Mouse (Mus musculus) neural tube, embryonic 14.5 days (tissue): ENCODE measurements around the gene Atf2. TPM values are rescaled to one million over a fixed set of nuclear protein-coding genes. Genes with fewer than 3 reads are reported as not detected.

Experiments used
- ATAC-seq: fragments of 200-750 bp; cut with Nextera tagmentation; 2 replicates; pipeline ENCODE4 v1.8.0; 2017; ENCODE audit warnings: low read depth, mild to moderate bottlenecking, moderate TSS enrichment, moderate library complexity
- H3K27ac ChIP-seq: fragments of 300-500 bp; sonication (generic); 2 replicates; pipeline ENCODE4 v1.5.1; 2014; ENCODE audit warnings: low read depth, mild to moderate bottlenecking, control low read depth, low read length, moderate library complexity, mixed read lengths
- H3K27me3 ChIP-seq: fragments of 300-500 bp; sonication (generic); 2 replicates; pipeline ENCODE4 v1.6.1; 2014; ENCODE audit warnings: low read length; ENCODE audit not compliant: control insufficient read depth, insufficient read depth
- H3K36me3 ChIP-seq: fragments of 300-500 bp; sonication (generic); 2 replicates; pipeline ENCODE4 v1.6.1; 2014; ENCODE audit warnings: low read length, mixed read lengths; ENCODE audit not compliant: control insufficient read depth, insufficient read depth
- H3K4me1 ChIP-seq: fragments of 300-500 bp; sonication (generic); 2 replicates; pipeline ENCODE4 v1.6.1; 2014; ENCODE audit warnings: low read length; ENCODE audit not compliant: control insufficient read depth, insufficient read depth
- H3K4me2 ChIP-seq: fragments of 300-500 bp; sonication (generic); 2 replicates; pipeline ENCODE4 v1.6.1; 2014; ENCODE audit warnings: mild to moderate bottlenecking, low read depth, low read length, control low read depth
- H3K4me3 ChIP-seq: fragments of 300-500 bp; sonication (generic); 2 replicates; pipeline ENCODE4 v1.5.1; 2014; ENCODE audit warnings: low read depth, low read length, control low read depth, mixed read lengths
- H3K9ac ChIP-seq: fragments of 300-500 bp; sonication (generic); replicated peaks from 2 replicates; pipeline ENCODE4 v1.6.1; 2014; ENCODE audit warnings: low read depth, mild to moderate bottlenecking, control low read depth, low read length, mixed read lengths
- H3K9me3 ChIP-seq: fragments of 300-500 bp; sonication (generic); 2 replicates; pipeline ENCODE4 v1.6.1; 2016; ENCODE audit warnings: low read length; ENCODE audit not compliant: control insufficient read depth
- WGBS: fragments of 180-500 bp; shearing (Covaris S2); extraction: QIAGEN DNeasy Blood & Tissue Kit; methylation state at CpG from one replicate; pipeline ENCODE4 v1.1.7; 2014; 5-methylcytosine and 5-hydroxymethylcytosine counted together
- polyA plus RNA-seq: library from polyadenylated mRNA; unstranded; fragments of >200 nt; fragmentation: Nextera tagmentation; extraction: Ambion mirVana; gene quantifications from 2 replicates; pipeline ENCODE4 v1.2.1, GENCODE M21; 2014

Atf2 gene
- polyA plus RNA-seq, 1 experiment from 2014 or later, result 117 TPM

DNA sequence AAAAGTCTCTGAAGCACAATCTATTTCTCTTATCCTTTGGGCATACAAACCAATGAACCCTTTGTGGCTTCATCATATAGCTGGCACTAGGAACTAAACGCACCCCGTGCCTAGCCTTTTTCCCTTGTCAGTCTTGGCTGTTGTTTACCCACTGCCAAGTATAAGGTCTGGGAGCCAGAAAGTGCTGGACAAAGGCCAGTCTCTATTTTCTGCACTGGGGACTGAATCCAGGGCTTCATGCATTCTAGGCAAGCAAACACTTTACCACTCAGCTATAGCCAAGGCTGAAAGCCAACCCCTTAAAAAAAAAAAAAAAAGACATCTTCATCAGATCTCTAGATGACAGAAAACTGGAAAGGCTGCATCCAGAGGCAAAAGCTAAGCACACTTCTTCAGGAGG is 102.1 kb downstream of the Atf2 start:
- no peak overlapping the region for H3K4me2 ChIP-seq

DNA sequence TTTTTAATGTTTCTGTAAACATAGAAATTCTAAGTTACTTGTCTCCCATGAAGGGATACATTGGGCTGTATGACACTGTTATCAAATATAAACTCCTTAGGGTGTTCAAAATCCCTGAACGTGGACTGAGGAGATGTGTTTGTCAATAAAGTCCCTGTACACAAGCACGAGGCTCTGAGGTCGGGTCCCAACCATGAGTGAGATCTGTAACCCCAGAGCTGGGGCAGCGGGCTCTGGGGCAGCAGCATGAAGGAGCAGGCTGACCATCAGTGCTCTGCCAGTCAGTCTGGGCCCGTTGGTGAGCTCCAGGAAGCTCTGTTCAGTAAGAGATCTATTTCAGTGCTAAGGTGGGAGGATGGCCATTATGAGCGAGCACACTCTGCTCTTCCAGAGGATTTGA is 104.0 kb downstream of the Atf2 start:
- Histone ChIP-seq H3K4me3 (no peak overlapping the region), H3K27ac (no peak overlapping the region), H3K4me2 (no peak overlapping the region), H3K27me3 (no peaks in the 10 kb centered on the region), H3K9me3 (no peaks in the 10 kb centered on the region), H3K9ac (no peak overlapping the region), H3K4me1 (no peaks in the 10 kb centered on the region), H3K36me3 (no peaks in the 10 kb centered on the region)
- 83% methylated on average over 6 of the region's 6 CpGs for WGBS
- ATAC-seq, result no peak

More for the DNA sequence above, 102.1 kb downstream of the Atf2 start:
- Histone ChIP-seq H3K9me3 (no peaks in the 10 kb centered on the region), H3K4me1 (no peaks in the 10 kb centered on the region), H3K27ac (no peak overlapping the region), H3K27me3 (no peaks in the 10 kb centered on the region), H3K4me3 (no peak overlapping the region), H3K36me3 (no peaks in the 10 kb centered on the region), H3K9ac (no peak overlapping the region)
- ATAC-seq, result no peak
- WGBS, result 81% methylated on average over 2 of the region's 2 CpGs

DNA sequence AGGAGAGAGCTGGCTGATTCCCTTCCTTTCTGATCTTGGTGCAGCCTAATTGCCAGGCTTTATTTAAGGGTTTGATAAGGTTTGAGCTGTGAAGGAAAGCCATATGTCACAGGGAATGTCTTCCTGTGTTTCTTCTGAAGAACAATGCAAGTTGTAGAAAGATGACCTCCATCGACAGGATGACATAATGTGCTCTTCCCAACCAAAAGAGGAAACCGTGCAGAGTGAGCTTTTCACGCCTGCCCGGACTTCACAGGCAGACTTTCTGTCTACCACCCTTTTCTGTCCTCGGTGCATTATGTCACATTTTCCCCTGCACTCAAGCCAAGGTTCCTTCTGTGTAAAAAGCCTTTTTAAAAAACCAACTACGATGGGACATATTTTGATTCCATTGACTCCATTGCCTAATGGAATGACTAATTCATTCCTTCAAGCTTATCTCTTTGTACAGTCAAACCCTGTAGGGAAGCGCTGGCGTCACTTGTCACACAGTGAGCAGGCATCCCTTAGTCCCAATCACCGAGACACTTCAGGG is 110.0 kb downstream of the Atf2 start:
- Histone ChIP-seq H3K9me3 (no peaks in the 10 kb centered on the region), H3K36me3 (no peaks in the 10 kb centered on the region), H3K27ac (no peak overlapping the region), H3K4me3 (no peak overlapping the region), H3K27me3 (no peaks in the 10 kb centered on the region), H3K9ac (no peak overlapping the region), H3K4me2 (no peak overlapping the region), H3K4me1 (0 out of 2 replicates have a peak, but pooled peaks cover 4% of the 10 kb centered on the region)
- no peak for ATAC-seq
- 54% methylated on average over 9 of the region's 9 CpGs for WGBS

DNA sequence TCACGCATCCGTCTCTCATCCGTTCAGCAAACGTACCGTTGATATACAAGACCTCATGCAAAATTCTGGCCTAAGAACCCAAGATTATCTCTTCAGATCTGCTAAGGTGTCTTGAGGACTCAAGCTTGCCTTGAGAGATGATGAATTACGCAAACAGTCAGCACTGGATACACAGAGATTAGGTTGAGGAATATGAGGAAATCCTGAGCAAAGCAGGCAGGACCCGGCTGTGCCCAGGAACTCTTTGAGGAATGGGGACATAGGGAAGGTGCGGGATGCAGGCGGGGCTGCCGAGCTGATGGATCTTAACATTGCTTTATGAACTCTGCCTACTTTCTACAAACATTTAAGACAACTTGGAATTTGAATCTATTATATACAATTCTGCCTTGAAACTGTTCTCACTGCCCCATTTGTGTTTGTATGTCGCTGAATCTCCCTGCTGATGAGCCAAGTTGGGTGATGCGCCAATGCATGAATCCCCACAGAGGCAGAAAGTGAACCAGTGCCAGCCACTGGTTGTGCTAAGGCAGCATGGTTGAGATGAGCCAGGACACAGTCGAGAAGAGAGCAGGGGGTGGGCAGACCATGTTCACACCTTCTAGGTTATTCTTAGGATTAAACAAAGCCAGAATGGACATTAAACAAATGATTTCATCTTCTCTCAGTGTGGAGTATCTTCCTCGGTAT is 112.0 kb downstream of the Atf2 start:
- Histone ChIP-seq H3K36me3 (no peaks in the 10 kb centered on the region), H3K4me3 (no peak overlapping the region), H3K9me3 (no peaks in the 10 kb centered on the region), H3K4me1 (peaks cover 8% of the 10 kb centered on the region), H3K9ac (no peak overlapping the region), H3K27ac (no peak overlapping the region), H3K27me3 (no peaks in the 10 kb centered on the region), H3K4me2 (no peak overlapping the region)
- 79% methylated on average over 14 of the region's 14 CpGs for WGBS
- ATAC-seq, result no peak

DNA sequence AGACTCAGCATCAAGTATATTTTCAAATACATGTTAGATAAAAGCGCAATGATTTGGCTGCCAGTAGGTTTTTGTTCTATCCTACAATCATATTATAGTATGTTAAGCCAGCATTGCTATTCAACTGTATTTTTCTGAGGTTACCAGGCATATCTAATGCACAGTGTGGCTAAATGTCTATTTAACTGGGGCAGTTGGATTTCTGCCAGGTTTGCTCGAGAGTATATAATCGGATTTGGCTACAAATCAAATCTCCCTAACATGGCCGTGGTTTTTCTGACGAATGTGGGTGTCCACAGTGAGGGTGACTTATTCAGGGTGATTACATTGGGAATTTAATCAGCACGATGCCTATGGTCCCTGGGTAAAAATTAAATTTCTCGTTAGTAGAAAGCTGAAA is 112.6 kb downstream of the Atf2 start:
- Histone ChIP-seq H3K4me1 (peaks cover 8% of the 10 kb centered on the region), H3K9ac (no peak overlapping the region), H3K27ac (no peak overlapping the region), H3K36me3 (no peaks in the 10 kb centered on the region), H3K4me2 (no peak overlapping the region), H3K27me3 (no peaks in the 10 kb centered on the region), H3K4me3 (no peak overlapping the region), H3K9me3 (no peaks in the 10 kb centered on the region)
- ATAC-seq, result no peak
- 34% methylated on average over 7 of the region's 7 CpGs for WGBS

DNA sequence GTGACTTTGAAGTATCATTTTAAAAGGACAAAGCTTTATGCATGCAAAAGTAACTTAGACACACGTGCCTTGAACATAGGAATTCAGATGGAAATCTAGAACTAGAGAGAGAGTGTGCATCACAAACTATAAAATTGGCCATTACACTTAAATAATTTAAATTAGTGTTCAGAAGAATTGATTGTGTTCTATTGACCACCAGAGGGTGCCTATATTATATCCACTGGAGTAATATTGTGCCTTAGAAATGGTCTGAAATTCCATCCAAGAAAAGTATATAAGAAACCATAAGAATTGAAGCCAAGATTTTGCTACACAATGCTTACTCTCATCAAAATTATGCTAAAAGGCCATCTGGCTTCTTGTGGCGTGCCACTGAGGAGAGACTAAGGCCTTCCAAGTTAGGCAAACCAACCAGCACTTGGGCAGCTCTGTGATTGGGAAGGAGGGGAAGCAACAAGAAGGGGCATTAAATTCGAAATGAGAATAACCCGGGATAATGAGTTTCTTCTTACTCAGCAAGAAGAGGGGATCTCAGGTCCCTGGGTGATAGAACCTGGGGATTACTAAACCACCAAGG is 113.3 kb downstream of the Atf2 start:
- no peak overlapping the region for H3K4me3 ChIP-seq
- no peak for ATAC-seq

DNA sequence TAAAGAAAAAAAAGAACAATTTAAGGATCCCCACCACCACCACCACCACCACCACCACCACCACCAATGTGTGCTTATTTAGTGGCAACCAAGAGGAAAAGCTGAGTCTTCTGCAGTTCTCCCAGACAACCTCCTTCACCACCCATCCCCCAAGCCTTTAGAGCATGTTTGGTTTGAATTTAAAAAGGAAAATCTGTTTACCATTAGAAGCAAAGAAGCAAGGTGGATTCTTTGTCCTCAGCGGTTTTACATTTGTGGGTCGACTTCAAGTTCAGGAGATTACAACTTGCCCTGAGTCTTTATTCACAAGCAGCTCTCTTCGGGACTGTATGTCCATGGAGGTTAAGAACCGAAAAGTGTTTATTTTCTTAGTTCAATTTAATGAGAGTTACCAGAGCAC is 115.5 kb downstream of the Atf2 start:
- no peaks in the 10 kb centered on the region for H3K9me3 ChIP-seq
- H3K4me3 ChIP-seq, result no peak overlapping the region
- 40% methylated on average over 4 of the region's 4 CpGs for WGBS
- peak overlapping the region; percentile 39; the same call in 1 of the 2 replicates for H3K27ac ChIP-seq
- no peak overlapping the region for H3K9ac ChIP-seq
- ATAC-seq, result no peak
- peaks cover 16% of the 10 kb centered on the region for H3K4me1 ChIP-seq
- H3K4me2 ChIP-seq, result peak overlapping the region; percentile 61
- H3K36me3 ChIP-seq, result no peaks in the 10 kb centered on the region
- no peaks in the 10 kb centered on the region for H3K27me3 ChIP-seq

More for the DNA sequence above, 113.3 kb downstream of the Atf2 start:
- no peak overlapping the region for H3K27ac ChIP-seq
- no peaks in the 10 kb centered on the region for H3K9me3 ChIP-seq
- no peak overlapping the region for H3K4me2 ChIP-seq
- no peak overlapping the region for H3K9ac ChIP-seq
- 66% methylated on average over 4 of the region's 4 CpGs for WGBS
- H3K36me3 ChIP-seq, result no peaks in the 10 kb centered on the region
- H3K4me1 ChIP-seq, result peaks cover 8% of the 10 kb centered on the region
- H3K27me3 ChIP-seq, result no peaks in the 10 kb centered on the region

DNA sequence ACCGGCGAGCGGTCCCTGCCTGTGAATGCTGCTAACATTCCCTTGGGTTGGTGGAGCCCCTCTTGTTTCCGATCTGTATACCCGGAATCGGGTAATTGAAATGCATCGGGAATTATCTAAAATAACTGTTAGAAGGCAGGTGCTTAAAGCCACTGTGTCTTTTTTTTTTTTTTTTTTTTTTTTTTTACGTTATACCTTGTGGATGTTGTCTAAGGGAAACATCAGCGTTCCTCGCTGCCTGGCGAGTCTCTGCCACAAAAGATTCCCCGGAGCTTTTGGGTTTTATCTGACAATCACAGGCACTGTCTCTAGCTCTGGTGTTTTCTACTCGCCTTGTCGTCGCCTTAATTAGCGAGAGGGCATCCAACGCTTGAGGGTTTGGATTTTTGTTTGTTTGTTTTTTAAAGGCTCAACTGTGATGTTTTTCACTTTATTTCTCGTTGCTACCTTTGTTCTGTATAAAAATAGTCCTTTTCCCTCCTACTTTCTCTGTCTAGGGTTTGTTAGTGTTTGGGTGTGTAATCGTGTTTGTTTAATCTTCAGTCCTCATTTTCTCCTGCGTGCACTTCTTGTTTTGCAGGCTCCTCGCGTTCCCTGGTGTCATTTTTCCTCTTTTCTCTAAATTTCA is 116.6 kb downstream of the Atf2 start:
- H3K4me2 ChIP-seq, result peak overlapping the region; percentile 61
- peak overlapping the region; percentile 78 for H3K4me3 ChIP-seq
- ATAC-seq, result peak; percentile 35
- no peaks in the 10 kb centered on the region for H3K36me3 ChIP-seq
- no peaks in the 10 kb centered on the region for H3K27me3 ChIP-seq
- H3K9me3 ChIP-seq, result no peaks in the 10 kb centered on the region
- peak overlapping the region; percentile 85 for H3K9ac ChIP-seq
- H3K4me1 ChIP-seq, result peaks cover 16% of the 10 kb centered on the region
- peak overlapping the region; percentile 90 for H3K27ac ChIP-seq
- WGBS, result under 1% methylated on average over 22 of the region's 22 CpGs
